Mouse (Mus musculus) hindbrain, embryonic 11.5 days (tissue): ENCODE results near the gene Sumo1. TPM values are rescaled to one million over a fixed set of nuclear protein-coding genes. Genes with fewer than 3 reads are reported as not detected.

Source experiments
- ATAC-seq: fragments of 200-750 bp; cut with Nextera tagmentation; 2 replicates; pipeline ENCODE4 v1.8.0; 2017; ENCODE audit warnings: mild to moderate bottlenecking, moderate TSS enrichment, moderate library complexity; ENCODE audit not compliant: low FRiP score
- DNase-seq: peaks from one replicate; pipeline ENCODE4 v3.0.0-alpha.2; 2015; ENCODE audit warnings: low spot score
- H3K27ac ChIP-seq: fragments of 300-500 bp; sonication (generic); 2 replicates; pipeline ENCODE4 v1.5.1; 2014; ENCODE audit warnings: mild to moderate bottlenecking, low read depth, low read length
- H3K27me3 ChIP-seq: fragments of 300-500 bp; sonication (generic); 2 replicates; pipeline ENCODE4 v1.6.1; 2014; ENCODE audit warnings: mild to moderate bottlenecking, low read length, moderate library complexity, mixed read lengths; ENCODE audit not compliant: control insufficient read depth, insufficient read depth
- H3K36me3 ChIP-seq: fragments of 300-500 bp; sonication (generic); 2 replicates; pipeline ENCODE4 v1.6.1; 2014; ENCODE audit warnings: mild to moderate bottlenecking, low read length, moderate library complexity, mixed read lengths; ENCODE audit not compliant: control insufficient read depth, insufficient read depth
- H3K4me1 ChIP-seq: fragments of 300-500 bp; sonication (generic); replicated peaks from 2 replicates; pipeline ENCODE4 v1.6.1; 2014; ENCODE audit warnings: low read length, mixed read lengths; ENCODE audit not compliant: control insufficient read depth, insufficient read depth
- H3K4me2 ChIP-seq: fragments of 300-500 bp; sonication (generic); replicated peaks from 2 replicates; pipeline ENCODE4 v1.6.1; 2014; ENCODE audit warnings: mild to moderate bottlenecking, low read depth, low read length
- H3K4me3 ChIP-seq: fragments of 300-500 bp; sonication (generic); 2 replicates; pipeline ENCODE4 v1.5.1; 2014; ENCODE audit warnings: low read depth, low read length
- H3K9ac ChIP-seq: fragments of 300-500 bp; sonication (generic); 2 replicates; pipeline ENCODE4 v1.6.1; 2014; ENCODE audit warnings: low read depth, low read length
- H3K9me3 ChIP-seq: fragments of 300-500 bp; sonication (generic); 2 replicates; pipeline ENCODE4 v1.6.1; 2016; ENCODE audit warnings: low read length; ENCODE audit not compliant: control insufficient read depth
- whole genome bisulfite sequencing: fragments of 180-500 bp; shearing (Covaris S2); extraction: QIAGEN DNeasy Blood & Tissue Kit; methylation state at CpG from one replicate; pipeline ENCODE4 v1.1.7; 2014; 5-methylcytosine and 5-hydroxymethylcytosine counted together
- polyA plus RNA-seq: library from polyadenylated mRNA; unstranded; fragments of >200 nt; fragmentation: Nextera tagmentation; extraction: Ambion mirVana; gene quantifications from 2 replicates; pipeline ENCODE4 v1.2.1, GENCODE M21; 2014

The Sumo1 gene
- polyA plus RNA-seq, result 571 and 586 TPM in 2 replicates

GRCm38 (mm10) chr1:59670641-59671168, at the start of gene Sumo1:
Sumo1 (minus strand) TSS chr1:59670834.
- Histone ChIP-seq H3K9ac (peak within 1 kb of the TSS; percentile 83), H3K4me3 (peak within 1 kb of the TSS; percentile 95), H3K36me3 (no peaks in the 10 kb centered on the region), H3K27me3 (no peaks in the 10 kb centered on the region), H3K27ac (peak within 1 kb of the TSS; percentile 79), H3K9me3 (no peaks in the 10 kb centered on the region), H3K4me2 (peak within 1 kb of the TSS; percentile 75), H3K4me1 (no peaks in the 10 kb centered on the region)
- under 1% methylated on average over 35 of the region's 36 CpGs for WGBS
- ATAC-seq, result peak; percentile 95
- DNase-seq, result peak; percentile 94

GRCm38 (mm10) chr1:59719900-59720299, 49.3 kb upstream of the Sumo1 start:
- 55% methylated on average over 4 of the region's 4 CpGs for WGBS
- Histone ChIP-seq H3K9me3 (no peaks in the 10 kb centered on the region), H3K4me3 (no peak overlapping the region), H3K36me3 (peaks cover 3% of the 10 kb centered on the region; the same call in 1 of the 2 replicates), H3K27me3 (no peaks in the 10 kb centered on the region), H3K27ac (no peak overlapping the region), H3K4me1 (no peaks in the 10 kb centered on the region), H3K4me2 (no peak overlapping the region), H3K9ac (no peak overlapping the region)
- DNase-seq (peak; percentile 58), ATAC-seq (no peak)

- no peaks in the 10 kb centered on the region for H3K9me3 ChIP-seq
- no peak overlapping the region for H3K9ac ChIP-seq
- H3K4me1 ChIP-seq, result no peaks in the 10 kb centered on the region
- no peak for ATAC-seq
- no peak overlapping the region for H3K27ac ChIP-seq
- no peak for DNase-seq
- peaks cover 7% of the 10 kb centered on the region for H3K36me3 ChIP-seq
- WGBS, result 97% methylated on average over 1 of the region's 1 CpGs
- no peak overlapping the region for H3K4me3 ChIP-seq
- H3K27me3 ChIP-seq, result no peaks in the 10 kb centered on the region
- no peak overlapping the region for H3K4me2 ChIP-seq
Measured at GRCm38 (mm10) chr1:59701766-59702165, 31.1 kb upstream of the Sumo1 start.

- H3K27ac ChIP-seq, result no peak overlapping the region
- H3K4me1 ChIP-seq, result no peaks in the 10 kb centered on the region
- H3K4me2 ChIP-seq, result no peak overlapping the region
- no peaks in the 10 kb centered on the region for H3K9me3 ChIP-seq
- H3K9ac ChIP-seq, result no peak overlapping the region
- H3K36me3 ChIP-seq, result peaks cover 10% of the 10 kb centered on the region
- ATAC-seq (no peak), DNase-seq (no peak)
- H3K27me3 ChIP-seq, result no peaks in the 10 kb centered on the region
- H3K4me3 ChIP-seq, result no peak overlapping the region
- 95% methylated on average over 3 of the region's 3 CpGs for WGBS
Measured at GRCm38 (mm10) chr1:59698207-59698606, 27.6 kb upstream of the Sumo1 start.

- no peak for DNase-seq
- H3K36me3 ChIP-seq, result peaks cover 12% of the 10 kb centered on the region
- 91% methylated on average over 5 of the region's 5 CpGs for WGBS
Measured at GRCm38 (mm10) chr1:59697751-59698150, 27.1 kb upstream of the Sumo1 start.

GRCm38 (mm10) chr1:59690467-59690866, 19.8 kb upstream of the Sumo1 start:
- peaks cover 5% of the 10 kb centered on the region; the same call in 1 of the 2 replicates for H3K36me3 ChIP-seq

More at GRCm38 (mm10) chr1:59697751-59698150, 27.1 kb upstream of the Sumo1 start:
- no peaks in the 10 kb centered on the region for H3K9me3 ChIP-seq
- no peak overlapping the region for H3K9ac ChIP-seq
- no peaks in the 10 kb centered on the region for H3K4me1 ChIP-seq
- no peaks in the 10 kb centered on the region for H3K27me3 ChIP-seq
- no peak for ATAC-seq
- no peak overlapping the region for H3K27ac ChIP-seq
- no peak overlapping the region for H3K4me3 ChIP-seq
- H3K4me2 ChIP-seq, result no peak overlapping the region

GRCm38 (mm10) chr1:59687493-59687892, 16.9 kb upstream of the Sumo1 start:
- no peaks in the 10 kb centered on the region for H3K36me3 ChIP-seq
- no peaks in the 10 kb centered on the region for H3K9me3 ChIP-seq
- no peak overlapping the region for H3K4me2 ChIP-seq
- no peak for ATAC-seq
- H3K4me3 ChIP-seq, result no peak overlapping the region
- 0 out of 2 replicates have a peak, but pooled peaks cover 2% of the 10 kb centered on the region for H3K4me1 ChIP-seq
- H3K27me3 ChIP-seq, result no peaks in the 10 kb centered on the region
- DNase-seq, result no peak
- no peak overlapping the region for H3K27ac ChIP-seq
- H3K9ac ChIP-seq, result no peak overlapping the region
- WGBS, result 76% methylated on average over 1 of the region's 1 CpGs

More at GRCm38 (mm10) chr1:59690467-59690866, 19.8 kb upstream of the Sumo1 start:
- Histone ChIP-seq H3K27ac (no peak overlapping the region), H3K4me2 (no peak overlapping the region), H3K4me3 (no peak overlapping the region), H3K9me3 (no peaks in the 10 kb centered on the region), H3K27me3 (no peaks in the 10 kb centered on the region), H3K9ac (no peak overlapping the region), H3K4me1 (0 out of 2 replicates have a peak, but pooled peaks cover 2% of the 10 kb centered on the region)
- ATAC-seq (no peak), DNase-seq (no peak)
- WGBS, result 94% methylated on average over 5 of the region's 5 CpGs

GRCm38 (mm10) chr1:59684819-59685755, 14.5 kb upstream of the Sumo1 start, which contains the start of gene Nop58:
Nop58 (plus strand) TSS chr1:59684971.
- ATAC-seq (peak; percentile 96), DNase-seq (peak; percentile 93)
- Histone ChIP-seq H3K36me3 (no peaks in the 10 kb centered on the region), H3K9me3 (no peaks in the 10 kb centered on the region), H3K27me3 (no peaks in the 10 kb centered on the region), H3K27ac (no peak within 1 kb of the TSS; the same call in 1 of the 2 replicates), H3K4me3 (peak within 1 kb of the TSS; percentile 69), H3K9ac (peak within 1 kb of the TSS; percentile 66), H3K4me1 (0 out of 2 replicates have a peak, but pooled peaks cover 2% of the 10 kb centered on the region), H3K4me2 (peak within 1 kb of the TSS; percentile 74)
- WGBS, result under 1% methylated on average over 49 of the region's 49 CpGs
